Mouse (Mus musculus) midbrain, embryonic 14.5 days (tissue): ENCODE results near the gene Elavl3. TPM values are rescaled to one million over a fixed set of nuclear protein-coding genes. Genes with fewer than 3 reads are reported as not detected.

Experiments used
- ATAC-seq: fragments of 200-750 bp; cut with Nextera tagmentation; 2 replicates; pipeline ENCODE4 v1.8.0; 2017; ENCODE audit warnings: moderate number of reproducible peaks, moderate library complexity; ENCODE audit not compliant: low FRiP score, low TSS enrichment
- DNase-seq: peaks from one replicate; pipeline ENCODE4 v3.0.0-alpha.2; 2015
- H3K27ac ChIP-seq: fragments of 300-500 bp; sonication (generic); replicated peaks from 2 replicates; pipeline ENCODE4 v1.5.1; 2014; ENCODE audit warnings: mild to moderate bottlenecking, low read depth, low read length, moderate library complexity
- H3K27me3 ChIP-seq: fragments of 300-500 bp; sonication (generic); 2 replicates; pipeline ENCODE4 v1.6.1; 2014; ENCODE audit warnings: low read length, control low read depth, mixed read lengths; ENCODE audit not compliant: control insufficient read depth, insufficient read depth
- H3K36me3 ChIP-seq: fragments of 300-500 bp; sonication (generic); 2 replicates; pipeline ENCODE4 v1.6.1; 2014; ENCODE audit warnings: low read length, control low read depth; ENCODE audit not compliant: control insufficient read depth, insufficient read depth
- H3K4me1 ChIP-seq: fragments of 300-500 bp; sonication (generic); 2 replicates; pipeline ENCODE4 v1.6.1; 2014; ENCODE audit warnings: mild to moderate bottlenecking, antibody characterized with exemption, low read length, control low read depth; ENCODE audit not compliant: control insufficient read depth, insufficient read depth
- H3K4me2 ChIP-seq: fragments of 300-500 bp; sonication (generic); 2 replicates; pipeline ENCODE4 v1.6.1; 2014; ENCODE audit warnings: mild to moderate bottlenecking, low read length, moderate library complexity
- H3K4me3 ChIP-seq: fragments of 300-500 bp; sonication (generic); replicated peaks from 2 replicates; pipeline ENCODE4 v1.5.1; 2014; ENCODE audit warnings: low read depth, low read length
- H3K9ac ChIP-seq: fragments of 300-500 bp; sonication (generic); replicated peaks from 2 replicates; pipeline ENCODE4 v1.6.1; 2014; ENCODE audit warnings: mild to moderate bottlenecking, low read length, moderate library complexity
- H3K9me3 ChIP-seq: fragments of 300-500 bp; sonication (generic); 2 replicates; pipeline ENCODE4 v1.6.1; 2016; ENCODE audit warnings: low read length, control low read depth, mixed read lengths; ENCODE audit not compliant: control insufficient read depth
- WGBS: fragments of 180-500 bp; shearing (Covaris S2); extraction: QIAGEN DNeasy Blood & Tissue Kit; methylation state at CpG from one replicate; pipeline ENCODE4 v1.1.7; 2014; 5-methylcytosine and 5-hydroxymethylcytosine counted together
- polyA plus RNA-seq: library from polyadenylated mRNA; unstranded; fragments of >200 nt; fragmentation: Nextera tagmentation; extraction: Ambion mirVana; gene quantifications from 2 replicates; pipeline ENCODE4 v1.2.1, GENCODE M21; 2014

The Elavl3 gene
- polyA plus RNA-seq, 1 experiment from 2014 or later = 137 TPM

GRCm38 (mm10) chr9:22037826-22038225 is 14.0 kb downstream of the Elavl3 start:
- no peak overlapping the region for H3K4me3 ChIP-seq
- H3K9ac ChIP-seq = no peak overlapping the region
- H3K4me1 ChIP-seq = peaks cover 12% of the 10 kb centered on the region
- WGBS = 88% methylated on average over 10 of the region's 10 CpGs
- no peaks in the 10 kb centered on the region for H3K9me3 ChIP-seq
- H3K27me3 ChIP-seq = no peaks in the 10 kb centered on the region
- H3K36me3 ChIP-seq = peaks cover 36% of the 10 kb centered on the region
- H3K27ac ChIP-seq = no peak overlapping the region
- ATAC-seq (no peak), DNase-seq (no peak)
- no peak overlapping the region for H3K4me2 ChIP-seq

- Histone ChIP-seq H3K9ac (no peak overlapping the region), H3K36me3 (peaks cover 59% of the 10 kb centered on the region), H3K27me3 (no peaks in the 10 kb centered on the region), H3K4me1 (peaks cover 12% of the 10 kb centered on the region), H3K9me3 (no peaks in the 10 kb centered on the region), H3K27ac (peak overlapping the region; percentile 32; the same call in 1 of the 2 replicates), H3K4me3 (no peak overlapping the region), H3K4me2 (no peak overlapping the region)
- DNase-seq = peak; percentile 72
- peak; percentile 68 for ATAC-seq
- 13% methylated on average over 6 of the region's 6 CpGs for WGBS
Measured at GRCm38 (mm10) chr9:22035300-22036044, 16.4 kb downstream of the Elavl3 start.

- ATAC-seq = no peak
- Histone ChIP-seq H3K4me1 (peaks cover under 1% of the 10 kb centered on the region; the same call in 1 of the 2 replicates), H3K9ac (no peak overlapping the region), H3K27ac (no peak overlapping the region), H3K4me3 (no peak overlapping the region), H3K9me3 (no peaks in the 10 kb centered on the region), H3K4me2 (no peak overlapping the region), H3K36me3 (peaks cover 95% of the 10 kb centered on the region), H3K27me3 (no peaks in the 10 kb centered on the region)
- WGBS = 95% methylated on average over 9 of the region's 9 CpGs
- DNase-seq = no peak
Measured at GRCm38 (mm10) chr9:22030386-22030785, 21.4 kb downstream of the Elavl3 start.

GRCm38 (mm10) chr9:22028467-22028866 is 23.4 kb downstream of the Elavl3 start:
- no peak overlapping the region for H3K4me2 ChIP-seq
- DNase-seq (no peak), ATAC-seq (no peak)
- H3K9ac ChIP-seq = no peak overlapping the region
- no peak overlapping the region for H3K27ac ChIP-seq
- H3K36me3 ChIP-seq = peaks cover 96% of the 10 kb centered on the region
- H3K27me3 ChIP-seq = no peaks in the 10 kb centered on the region
- WGBS = 23% methylated on average over 7 of the region's 7 CpGs
- H3K4me1 ChIP-seq = no peaks in the 10 kb centered on the region
- H3K9me3 ChIP-seq = no peaks in the 10 kb centered on the region
- no peak overlapping the region for H3K4me3 ChIP-seq

GRCm38 (mm10) chr9:22024592-22024991 is 27.2 kb downstream of the Elavl3 start:
- ATAC-seq (no peak), DNase-seq (no peak)
- no peak overlapping the region for H3K4me2 ChIP-seq
- H3K36me3 ChIP-seq = peaks cover 84% of the 10 kb centered on the region
- 56% methylated on average over 8 of the region's 8 CpGs for WGBS
- no peak overlapping the region for H3K4me3 ChIP-seq
- no peak overlapping the region for H3K9ac ChIP-seq
- H3K27ac ChIP-seq = no peak overlapping the region
- H3K9me3 ChIP-seq = no peaks in the 10 kb centered on the region
- no peaks in the 10 kb centered on the region for H3K27me3 ChIP-seq
- no peaks in the 10 kb centered on the region for H3K4me1 ChIP-seq

GRCm38 (mm10) chr9:22017208-22017825 is 34.5 kb downstream of the Elavl3 start:
- no peaks in the 10 kb centered on the region for H3K9me3 ChIP-seq
- no peak overlapping the region for H3K9ac ChIP-seq
- no peaks in the 10 kb centered on the region for H3K27me3 ChIP-seq
- DNase-seq (no peak), ATAC-seq (no peak)
- peaks cover 75% of the 10 kb centered on the region for H3K36me3 ChIP-seq
- H3K4me3 ChIP-seq = no peak overlapping the region
- H3K27ac ChIP-seq = no peak overlapping the region
- WGBS = 62% methylated on average over 7 of the region's 7 CpGs
- H3K4me2 ChIP-seq = no peak overlapping the region
- H3K4me1 ChIP-seq = no peaks in the 10 kb centered on the region

GRCm38 (mm10) chr9:22016245-22016644 is 35.6 kb downstream of the Elavl3 start:
- WGBS = 69% methylated on average over 10 of the region's 10 CpGs
- Histone ChIP-seq H3K4me1 (no peaks in the 10 kb centered on the region), H3K4me3 (no peak overlapping the region), H3K27me3 (no peaks in the 10 kb centered on the region), H3K36me3 (peaks cover 84% of the 10 kb centered on the region), H3K9me3 (no peaks in the 10 kb centered on the region), H3K27ac (no peak overlapping the region), H3K9ac (no peak overlapping the region), H3K4me2 (no peak overlapping the region)
- DNase-seq (no peak), ATAC-seq (no peak)

GRCm38 (mm10) chr9:22012731-22013130 is 39.1 kb downstream of the Elavl3 start:
- H3K9ac ChIP-seq = no peak overlapping the region
- 93% methylated on average over 13 of the region's 13 CpGs for WGBS
- no peak overlapping the region for H3K4me2 ChIP-seq
- H3K36me3 ChIP-seq = peaks cover 89% of the 10 kb centered on the region
- no peaks in the 10 kb centered on the region for H3K9me3 ChIP-seq
- H3K27ac ChIP-seq = no peak overlapping the region
- ATAC-seq = no peak
- no peaks in the 10 kb centered on the region for H3K4me1 ChIP-seq
- no peak overlapping the region for H3K4me3 ChIP-seq
- no peaks in the 10 kb centered on the region for H3K27me3 ChIP-seq
- no peak for DNase-seq

GRCm38 (mm10) chr9:22011055-22011454 is 40.8 kb downstream of the Elavl3 start:
- Histone ChIP-seq H3K27ac (no peak overlapping the region), H3K9me3 (no peaks in the 10 kb centered on the region), H3K4me1 (no peaks in the 10 kb centered on the region), H3K36me3 (peaks cover 92% of the 10 kb centered on the region), H3K9ac (no peak overlapping the region), H3K4me2 (no peak overlapping the region), H3K27me3 (no peaks in the 10 kb centered on the region), H3K4me3 (no peak overlapping the region)
- 89% methylated on average over 5 of the region's 5 CpGs for WGBS
- ATAC-seq (peak; percentile 22; the same call in 1 of the 2 replicates), DNase-seq (no peak)
